In genomic region chr10:63089758-63090571, GRCm38 (mm10) we compare ENCODE assay signal across 9 mouse cellular contexts. TPM values are rescaled to one million over a fixed set of nuclear protein-coding genes. Genes with fewer than 3 reads are reported as not detected.
DNase-seq lines count a peak whose midpoint lies in the region; ATAC-seq and TF ChIP-seq lines count a peak whose summit lies in the region.
"Had no signal": no experiment of that assay in that cellular context is flagged by ENCODE, and none has a peak within 500 bp of the region (broad histone marks: within the 10 kb centered on the region; RNA-seq: fewer than 3 reads in every experiment).

No protein-coding gene starts in this region.

- no peak for DNase-seq in gastrocnemius, adult 2 months
- no peak for DNase-seq in gastrocnemius, adult 18-20 months (ENCODE audit: low spot score)
- DNase-seq in right cerebral cortex, adult 18-20 months, result peak; percentile 31
- no peak for DNase-seq in right cerebral cortex, postnatal 10 days (ENCODE audit: low spot score in 2 of 2)
- peak; percentile 31 for DNase-seq in limb, embryonic 11.5 days (ENCODE audit: low spot score)
- peak; percentile 85 for DNase-seq in retina, postnatal 1 day
- no peak for DNase-seq in urinary bladder, postnatal 36 days (ENCODE audit: low spot score in 2 of 2)

- ATAC-seq in forebrain, embryonic 13.5 days, result no peak; the same call in 1 of the 2 replicates
- ATAC-seq in limb, embryonic 11.5 days (ENCODE audit: insufficient number of reproducible peaks, low FRiP score, low TSS enrichment, low read depth), result no peak

- TF ChIP-seq CTCF in gastrocnemius, adult 2 months (IDR thresholded peaks at IDR 0.05), result no peak

- H3K9me3 ChIP-seq in forebrain, embryonic 13.5 days (replicated peaks), result no peaks in the 10 kb centered on the region
- H3K9me3 ChIP-seq in limb, embryonic 11.5 days (ENCODE audit: control insufficient read depth, low read length), result no peaks in the 10 kb centered on the region

- WGBS in forebrain, embryonic 13.5 days, result 3% methylated on average over 26 of the region's 26 CpGs
- 5% methylated on average over 26 of the region's 26 CpGs for WGBS in limb, embryonic 11.5 days

- peak overlapping the region; percentile 49 for H3K4me3 ChIP-seq in gastrocnemius, adult 2 months
- peak overlapping the region; percentile 26 for H3K4me3 ChIP-seq in forebrain, embryonic 13.5 days
- peak overlapping the region; percentile 21 for H3K4me3 ChIP-seq in limb, embryonic 11.5 days (ENCODE audit: low read depth, low read length)

- H3K9ac ChIP-seq in forebrain, embryonic 13.5 days, result peak overlapping the region; percentile 41; the same call in 1 of the 2 replicates
- H3K9ac ChIP-seq in limb, embryonic 11.5 days (ENCODE audit: low read length), result peak overlapping the region; percentile 34; the same call in 1 of the 2 replicates

- H3K27me3 ChIP-seq in forebrain, embryonic 13.5 days, result no peaks in the 10 kb centered on the region
- H3K27me3 ChIP-seq in limb, embryonic 11.5 days (ENCODE audit: control insufficient read depth, insufficient read depth, low read length), result peaks cover 2% of the 10 kb centered on the region; the same call in 1 of the 2 replicates

- peak overlapping the region; percentile 63 for H3K4me2 ChIP-seq in forebrain, embryonic 13.5 days
- H3K4me2 ChIP-seq in limb, embryonic 11.5 days (ENCODE audit: low read depth, severe bottlenecking), result peak overlapping the region; percentile 39

- no peak overlapping the region for H3K27ac ChIP-seq in gastrocnemius, adult 2 months
- H3K27ac ChIP-seq in forebrain, embryonic 13.5 days, result no peak overlapping the region
- no peak overlapping the region for H3K27ac ChIP-seq in limb, embryonic 11.5 days (replicated peaks; ENCODE audit: low read depth, low read length)

- intact Hi-C loops in gastrocnemius, adult 2 months (cut with DNase I), result no loop called here

- H3K4me1 ChIP-seq in forebrain, embryonic 13.5 days, result peaks cover 17% of the 10 kb centered on the region
- 0 out of 2 replicates have a peak, but pooled peaks cover 2% of the 10 kb centered on the region for H3K4me1 ChIP-seq in limb, embryonic 11.5 days (ENCODE audit: control insufficient read depth, insufficient read depth, low read length)

- H3K36me3 ChIP-seq in forebrain, embryonic 13.5 days (ENCODE audit: poor library complexity, severe bottlenecking), result no peaks in the 10 kb centered on the region
- H3K36me3 ChIP-seq in limb, embryonic 11.5 days (ENCODE audit: control insufficient read depth, insufficient read depth, low read length), result no peaks in the 10 kb centered on the region

RNA-seq across cellular contexts. Expression of gene Atoh7, which starts 9.5 kb away (rescaled TPM):
- total RNA-seq in gastrocnemius, adult 2 months (2021), result not detected
- total RNA-seq in gastrocnemius, adult 18-20 months (2021), result not detected
- 0.63 and 1.0 TPM in 2 replicates for polyA plus RNA-seq in forebrain, embryonic 13.5 days (2015; fragmentation: Nextera tagmentation; extraction: Ambion mirVana)
- polyA plus RNA-seq in limb, embryonic 11.5 days (2014; fragmentation: Nextera tagmentation; extraction: Ambion mirVana), result 0.56 TPM in 1 of 2 replicates, not detected in the other
- polyA plus RNA-seq: C2C12 had no signal

RNA-seq across cellular contexts. Expression of gene Pbld1, which starts 30.0 kb away (rescaled TPM):
- total RNA-seq in gastrocnemius, adult 2 months (2021), result 1 to 10 TPM in 1 of 2 experiments, under 1 TPM in 1; 0.66 to 1.1 TPM
- total RNA-seq in gastrocnemius, adult 18-20 months (2021), result 1 to 10 TPM in 1 of 2 experiments, under 1 TPM in 1; 0.73 to 1.1 TPM
- polyA plus RNA-seq in forebrain, embryonic 13.5 days (2015; fragmentation: Nextera tagmentation; extraction: Ambion mirVana), result 1.7 and 1.8 TPM in 2 replicates
- polyA plus RNA-seq in limb, embryonic 11.5 days (2014; fragmentation: Nextera tagmentation; extraction: Ambion mirVana), result 1.7 and 2.1 TPM in 2 replicates

Comparison
In these comparisons a context has a peak if more than half of its experiments do, and no peak if none do; other contexts are left out.
1. DNase-seq: peak in right cerebral cortex, adult 18-20 months (single experiment), limb, embryonic 11.5 days (single experiment) and retina, postnatal 1 day (single experiment); none in gastrocnemius, adult 2 months (single experiment), gastrocnemius, adult 18-20 months (single experiment), right cerebral cortex, postnatal 10 days (0 of 2) and urinary bladder, postnatal 36 days (0 of 2).
2. Peak in every context shown above with its lines, with median percentiles within 50 percentile points of each other: H3K4me3 ChIP-seq.